Mouse (Mus musculus): ENCODE measurements at regions not wholly inside any gene's neighbourhood (a gene's known extent, or its start where the extent isn't known, plus 50 kb on each side); places are given as distances from the start of the nearest gene placed in this dataset.

DNA sequence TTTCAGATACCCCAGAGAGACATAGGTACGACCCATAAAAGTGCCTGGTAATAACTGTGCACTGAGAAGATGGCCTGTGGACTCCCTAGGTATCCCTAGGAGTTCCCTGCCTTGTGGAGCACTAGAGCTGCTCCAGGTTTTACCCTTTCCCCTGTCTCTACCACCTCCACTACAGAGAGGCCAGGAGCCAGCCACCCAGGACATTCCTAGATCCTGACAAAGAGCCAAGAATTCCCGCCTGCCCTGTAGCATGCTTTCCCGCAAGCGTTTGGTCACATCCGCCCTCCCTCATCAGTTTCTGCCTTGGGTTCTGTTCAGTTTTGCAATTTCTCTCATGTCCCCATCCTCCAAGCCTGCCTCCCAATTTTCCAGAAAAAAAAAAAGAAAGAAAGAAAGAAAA is 145.5 kb downstream of the Dll1 start:
- no peak for TF ChIP-seq EP300 (IDR thresholded peaks at IDR 0.05; ENCODE audit: low read depth)
- TF ChIP-seq CTCF (IDR thresholded peaks at IDR 0.05; ENCODE audit: low read depth): no peak

Measured in liver, embryonic 14.5 days (tissue).